Mouse (Mus musculus): ENCODE data around the gene Rhbdf2.

The Rhbdf2 gene

GRCm38 (mm10) chr11:116659027-116659621 lies 32.3 kb upstream of the Rhbdf2 start:
- DNase-seq, result no peak

DNA sequence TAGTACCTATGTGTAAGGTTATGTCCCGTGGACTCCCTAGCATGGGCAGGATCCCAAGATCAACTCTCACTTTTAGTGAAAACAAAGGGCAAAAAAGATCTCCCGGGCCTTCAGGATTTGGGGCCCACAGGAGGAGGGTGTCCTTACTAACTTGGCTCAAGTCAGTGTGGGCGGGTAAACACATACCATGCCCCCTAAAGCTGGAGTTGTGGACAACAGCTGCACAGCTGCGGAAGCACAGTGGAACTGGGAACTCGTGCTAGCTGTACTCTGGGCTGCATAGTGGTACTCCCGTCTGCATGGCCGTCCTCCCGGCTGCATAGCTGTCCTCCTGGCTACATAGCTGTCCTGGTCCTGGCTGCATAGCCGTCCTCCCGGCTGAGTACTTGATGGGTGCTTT lies 31.4 kb upstream of the Rhbdf2 start:
- DNase-seq, result no peak

DNA sequence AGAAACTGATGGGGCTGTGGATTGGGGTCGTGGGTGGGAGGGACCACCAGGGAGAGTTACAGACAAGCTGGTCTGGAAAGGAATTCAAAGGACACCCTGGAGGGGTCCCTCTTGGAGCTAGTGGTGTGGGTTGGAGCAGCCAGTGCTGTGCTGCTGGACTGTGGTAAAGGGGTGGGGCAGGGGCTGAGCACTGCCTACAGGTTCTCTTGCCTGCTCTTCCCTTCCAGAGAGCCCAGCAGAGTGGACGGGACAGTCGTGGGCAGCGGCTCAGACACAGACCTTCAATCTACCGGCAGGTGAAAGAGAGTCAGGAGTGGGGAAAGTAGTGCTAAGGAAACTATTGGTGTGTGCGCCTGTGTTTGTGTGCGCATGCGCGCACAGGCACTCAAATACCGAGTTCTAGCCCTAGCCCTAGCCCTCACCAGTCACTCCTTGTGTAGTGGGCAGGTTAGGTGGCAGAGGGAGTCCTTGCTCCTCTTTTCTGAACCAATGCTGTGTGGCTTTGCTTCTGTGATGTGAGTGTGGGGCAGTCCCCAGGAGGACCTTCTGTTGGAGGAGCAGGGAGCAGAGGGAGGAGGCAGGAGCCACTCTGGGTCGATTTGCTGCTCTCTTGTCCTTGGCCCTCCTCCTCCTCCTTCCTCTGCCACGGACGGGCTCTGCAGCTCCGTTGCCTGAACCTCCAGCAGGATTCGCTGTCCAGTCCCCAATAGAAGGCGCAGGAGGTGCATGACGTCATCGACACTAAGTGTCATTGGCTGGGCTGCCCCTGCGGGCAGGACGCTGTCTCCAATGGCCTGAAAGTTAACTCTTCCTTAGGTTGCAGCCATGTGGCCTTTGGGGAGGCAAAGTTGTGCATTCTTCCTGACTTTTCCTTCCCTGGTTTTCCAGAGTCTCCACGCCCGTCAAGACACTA lies 30.7 kb upstream of the Rhbdf2 start:
- DNase-seq, result peak; percentile 54

DNA sequence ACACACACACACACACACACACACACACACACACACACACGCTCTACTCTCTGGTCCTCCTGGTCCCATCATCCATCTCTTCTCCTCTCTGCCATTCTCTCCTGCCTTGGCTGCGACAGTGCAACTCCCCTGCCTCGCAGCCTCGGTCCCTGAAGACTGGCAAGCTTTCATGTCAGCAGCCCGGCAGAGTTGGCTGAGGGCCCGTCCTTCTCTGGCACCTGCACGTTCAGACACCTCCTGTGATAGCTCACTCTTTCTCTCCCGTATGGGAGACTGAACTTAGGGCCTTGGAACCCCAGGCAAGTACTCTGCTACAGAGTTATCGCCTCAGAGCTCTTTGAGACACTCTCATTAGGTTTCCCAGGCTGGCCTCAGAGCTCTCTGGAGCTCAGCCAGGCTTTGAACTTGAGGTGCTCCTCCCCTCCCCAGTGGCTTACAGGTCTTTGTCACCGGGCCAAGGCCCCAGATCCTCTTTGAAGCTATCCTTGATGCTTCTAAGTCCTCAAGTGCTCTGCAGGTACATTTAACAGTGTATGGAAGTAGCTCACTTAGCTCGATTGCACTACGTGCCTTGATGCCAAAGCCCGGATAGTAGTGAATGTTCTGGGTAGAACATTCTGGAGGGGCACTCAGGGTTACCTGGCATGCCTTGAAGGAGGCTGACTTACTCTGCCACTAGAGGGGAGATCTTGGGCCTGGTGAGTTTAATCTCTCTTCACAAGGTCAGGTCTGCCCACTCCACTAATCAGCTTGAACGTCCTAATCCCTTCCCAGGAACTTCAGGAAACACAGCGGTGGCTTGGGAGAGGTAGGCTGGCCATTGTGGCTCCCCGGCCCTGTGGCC lies 29.8 kb upstream of the Rhbdf2 start:
- DNase-seq, result no peak

DNA sequence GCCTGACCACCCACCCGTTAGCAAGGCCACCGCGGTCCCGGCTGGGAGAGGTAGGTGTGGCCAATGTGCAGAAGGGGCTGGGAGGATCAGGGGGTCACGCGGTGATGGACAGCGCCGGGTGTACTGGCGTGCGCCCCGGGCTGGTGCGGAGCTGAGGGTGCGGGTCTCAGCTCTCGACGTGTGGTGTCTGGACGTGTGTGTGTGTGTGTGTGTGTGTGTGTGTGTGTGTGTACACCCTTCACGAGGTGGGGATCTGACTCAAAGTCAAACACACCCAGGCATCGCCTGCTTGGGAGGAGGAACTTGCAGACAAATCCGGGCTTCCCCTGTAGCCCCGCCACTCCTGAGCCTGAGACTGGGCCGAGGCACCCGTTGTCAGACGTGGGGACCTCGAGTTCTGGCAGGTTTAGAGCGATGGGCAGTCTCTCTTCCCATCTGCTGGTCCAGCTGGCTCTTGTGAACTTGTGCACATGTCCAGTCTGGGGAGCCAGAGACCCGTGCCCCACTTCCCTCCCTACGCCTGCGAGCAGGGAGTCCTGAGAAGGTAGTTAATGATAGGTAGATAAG lies 27.5 kb upstream of the Rhbdf2 start, which contains the start of gene Cygb:
TSS of gene Cygb (minus strand) at position 59 of the 567 bp plus-strand sequence.
- no peak for DNase-seq

- DNase-seq, result no peak
Observed at GRCm38 (mm10) chr11:116653709-116654221, 26.9 kb upstream of the Rhbdf2 start.

- no peak for DNase-seq
Observed at GRCm38 (mm10) chr11:116653234-116653633, 26.4 kb upstream of the Rhbdf2 start, which contains the start of gene Prcd. Gene Prcd, plus strand, starts transcription at chr11:116653534.

- DNase-seq, result no peak
Observed at GRCm38 (mm10) chr11:116652330-116653098, 25.7 kb upstream of the Rhbdf2 start.

DNA sequence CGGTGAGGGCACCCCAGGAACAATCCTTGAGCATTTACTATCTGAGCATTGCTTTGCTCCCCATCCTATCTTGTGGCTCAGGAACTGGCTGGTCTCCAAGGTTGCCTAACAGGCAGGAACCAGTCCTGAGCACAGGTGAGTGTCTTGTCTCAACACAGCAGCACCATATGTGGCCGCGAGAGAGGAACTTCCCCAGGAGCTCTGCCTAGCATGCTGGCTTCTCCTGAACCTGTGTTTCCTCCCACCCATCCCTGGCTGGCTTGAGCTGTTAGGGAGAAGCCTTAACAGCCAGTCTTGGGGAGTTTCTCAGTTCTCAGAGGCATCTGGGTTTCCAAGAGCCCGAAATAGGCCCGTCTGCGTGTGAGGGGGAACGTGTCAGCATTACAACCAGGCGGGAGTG lies 24.5 kb upstream of the Rhbdf2 start:
- no peak for DNase-seq

- DNase-seq, result no peak
Observed at GRCm38 (mm10) chr11:116650811-116651210, 24.0 kb upstream of the Rhbdf2 start.

GRCm38 (mm10) chr11:116649711-116650337 lies 23.0 kb upstream of the Rhbdf2 start:
- no peak for DNase-seq

GRCm38 (mm10) chr11:116648976-116649375 lies 22.2 kb upstream of the Rhbdf2 start:
- DNase-seq, result no peak

- DNase-seq, result no peak
Observed at GRCm38 (mm10) chr11:116648213-116648921, 21.5 kb upstream of the Rhbdf2 start.

- DNase-seq, result no peak
Observed at GRCm38 (mm10) chr11:116647340-116647991, 20.6 kb upstream of the Rhbdf2 start.

- DNase-seq, result no peak
Observed at GRCm38 (mm10) chr11:116646771-116647170, 20.0 kb upstream of the Rhbdf2 start.

DNA sequence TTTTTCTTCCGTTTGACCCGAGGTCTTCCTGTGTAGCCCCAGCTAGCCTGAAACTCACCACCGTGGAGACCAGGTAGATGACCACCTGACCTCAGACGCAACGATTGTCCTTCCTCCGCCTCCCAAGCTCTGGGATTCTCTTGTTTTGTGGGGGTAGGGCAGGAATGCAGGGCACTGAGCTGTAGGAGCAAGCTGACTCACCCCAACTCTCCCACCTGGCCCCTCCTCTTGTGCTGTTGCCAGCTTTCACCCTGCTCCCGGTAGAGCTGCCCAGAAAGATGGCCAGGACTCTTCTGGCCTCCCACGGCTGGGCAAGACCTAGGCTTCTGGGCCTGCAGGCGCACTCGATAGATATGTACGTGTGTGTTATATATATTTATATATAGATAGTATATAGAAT lies 19.3 kb upstream of the Rhbdf2 start:
- DNase-seq, result no peak

GRCm38 (mm10) chr11:116645446-116646110 lies 18.8 kb upstream of the Rhbdf2 start:
- no peak for DNase-seq

DNA sequence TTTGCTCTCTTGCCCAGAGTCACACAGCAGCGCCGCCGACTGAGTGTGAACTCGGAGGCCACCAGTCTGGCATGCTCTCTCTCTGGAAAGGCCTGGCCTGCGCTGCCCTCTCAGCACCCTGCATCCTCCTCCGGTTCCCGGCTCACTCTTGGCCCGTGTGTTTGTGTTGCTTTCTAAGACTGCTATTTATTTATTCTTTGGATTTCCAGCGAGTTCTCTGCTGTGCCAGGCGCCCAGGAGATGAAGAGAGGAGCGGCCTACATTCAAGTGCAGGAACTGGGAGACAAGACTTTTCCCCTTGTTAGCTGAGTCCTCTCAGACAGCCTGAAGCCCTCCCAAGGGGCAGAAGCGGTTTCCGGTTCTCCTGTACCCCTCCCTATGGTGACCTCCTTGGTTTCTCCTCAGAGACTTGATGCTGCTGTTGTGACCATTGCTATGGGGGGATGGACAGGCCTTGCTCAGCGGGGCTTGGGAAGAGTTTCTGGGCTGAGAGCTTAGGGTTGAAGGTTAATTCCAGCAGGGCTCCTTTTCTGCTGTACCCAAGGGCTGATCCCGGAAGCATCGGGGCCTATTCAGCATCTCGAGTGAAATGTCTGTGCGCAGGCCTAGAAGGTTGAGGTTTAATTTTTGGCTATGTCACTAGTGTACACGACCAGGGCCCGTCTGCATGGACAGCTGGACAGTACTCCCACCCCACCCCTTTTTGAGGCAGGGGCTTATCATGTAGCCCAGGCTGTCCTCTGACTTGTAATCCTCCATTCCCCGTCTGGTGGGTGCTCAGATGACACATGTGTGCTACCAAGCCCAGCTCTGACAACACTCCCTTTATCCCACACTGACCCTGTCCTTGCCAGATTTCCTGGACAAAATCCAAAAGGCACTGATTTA lies 17.6 kb upstream of the Rhbdf2 start:
- no peak for DNase-seq
